Mouse (Mus musculus) adrenal gland, adult 8-10 months (tissue): ENCODE measurements around the gene Iglon5. TPM values are rescaled to one million over a fixed set of nuclear protein-coding genes. Genes with fewer than 3 reads are reported as not detected.

Source experiments
- DNase-seq: peaks from one replicate; pipeline ENCODE4 v3.0.0; 2022
- total RNA-seq, 4 experiments: library from RNA; stranded (reverse); gene quantifications; 2 replicates each; pipeline ENCODE4 v1.2.4; 2022

The Iglon5 gene
- total RNA-seq, result 1 to 10 TPM; 2.9 to 4.8 (median 3.6) TPM

- DNase-seq, result no peak
Measured at GRCm38 (mm10) chr7:43489631-43490125, at the start of gene Iglon5. Iglon5 (minus strand) TSS chr7:43490075.

GRCm38 (mm10) chr7:43538524-43538923 is 48.6 kb upstream of the Iglon5 start:
- no peak for DNase-seq

- no peak for DNase-seq
Measured at GRCm38 (mm10) chr7:43532936-43533505, 43.1 kb upstream of the Iglon5 start.

- DNase-seq, result no peak
Measured at GRCm38 (mm10) chr7:43530216-43530785, 40.4 kb upstream of the Iglon5 start.

GRCm38 (mm10) chr7:43525313-43525712 is 35.4 kb upstream of the Iglon5 start:
- DNase-seq, result no peak

GRCm38 (mm10) chr7:43522776-43523175 is 32.9 kb upstream of the Iglon5 start:
- DNase-seq, result no peak

GRCm38 (mm10) chr7:43518341-43518740 is 28.5 kb upstream of the Iglon5 start:
- no peak for DNase-seq

- DNase-seq, result no peak
Measured at GRCm38 (mm10) chr7:43515076-43515475, 25.2 kb upstream of the Iglon5 start.

GRCm38 (mm10) chr7:43512519-43512918 is 22.6 kb upstream of the Iglon5 start:
- no peak for DNase-seq

GRCm38 (mm10) chr7:43511707-43512478 is 22.0 kb upstream of the Iglon5 start:
- DNase-seq, result no peak

GRCm38 (mm10) chr7:43495343-43496021 is 5.6 kb upstream of the Iglon5 start:
- DNase-seq, result peak; percentile 18

GRCm38 (mm10) chr7:43490861-43491260 is 986 bp upstream of the Iglon5 start:
- no peak for DNase-seq

GRCm38 (mm10) chr7:43490182-43490584 is 308 bp upstream of the Iglon5 start:
- no peak for DNase-seq

GRCm38 (mm10) chr7:43488646-43489045 is 1.2 kb downstream of the Iglon5 start:
- DNase-seq, result no peak

GRCm38 (mm10) chr7:43483236-43483635 is 6.6 kb downstream of the Iglon5 start:
- no peak for DNase-seq

GRCm38 (mm10) chr7:43482090-43482716 is 7.7 kb downstream of the Iglon5 start:
- no peak for DNase-seq

GRCm38 (mm10) chr7:43481191-43481590 is 8.7 kb downstream of the Iglon5 start:
- no peak for DNase-seq

GRCm38 (mm10) chr7:43476376-43476775 is 13.5 kb downstream of the Iglon5 start:
- no peak for DNase-seq

GRCm38 (mm10) chr7:43475706-43476105 is 14.2 kb downstream of the Iglon5 start:
- DNase-seq, result no peak

- no peak for DNase-seq
Measured at GRCm38 (mm10) chr7:43470373-43470772, 19.5 kb downstream of the Iglon5 start.

- peak; percentile 63 for DNase-seq
Measured at GRCm38 (mm10) chr7:43466099-43466694, 23.7 kb downstream of the Iglon5 start.
